In the genomic region with DNA sequence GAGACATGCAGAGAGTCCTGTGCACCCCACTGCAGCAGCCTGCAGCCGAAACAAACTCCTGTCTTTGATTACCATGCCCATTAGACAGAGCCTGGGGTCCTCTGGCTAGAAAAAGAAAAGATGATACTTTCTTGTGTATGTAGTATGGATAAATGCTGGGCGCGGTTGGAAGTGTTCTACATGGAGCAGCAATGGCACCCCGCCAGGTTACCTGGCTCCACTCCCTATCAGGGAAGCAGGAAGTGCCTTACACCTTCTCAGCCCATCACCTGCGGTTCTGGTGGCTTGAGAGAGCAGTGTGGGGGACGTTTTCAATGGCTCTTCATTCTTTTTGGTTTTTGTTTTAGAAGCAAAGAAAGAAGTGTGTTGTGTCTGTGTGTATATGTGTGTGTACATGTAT, we compare ENCODE assay signal across 16 mouse cellular contexts.
DNase-seq lines count a peak whose midpoint lies in the region; ATAC-seq lines count a peak whose summit lies in the region.
"Had no signal": no experiment of that assay in that cellular context is flagged by ENCODE, and none has a peak within 500 bp of the region (broad histone marks: within the 10 kb centered on the region; RNA-seq: fewer than 3 reads in every experiment).

No protein-coding gene starts in this region.

- DNase-seq in cerebellum, postnatal 10 days = peak; percentile 64 to 68
- no peak for DNase-seq in cerebellum, adult 8-10 months
- peak; percentile 22 for DNase-seq in kidney, postnatal 10 days
- DNase-seq in kidney, adult 9 months = no peak
- DNase-seq in ovary, postnatal 36 days (ENCODE audit: low spot score) = peak; percentile 21
- DNase-seq in ovary, adult 18-20 months (ENCODE audit: low spot score) = no peak
- DNase-seq: adrenal gland, adult 8-10 months; adrenal gland, postnatal 36 days; B cell, adult 2 months; cerebellum, adult 9-10 months; forebrain, postnatal 0 days; gastrocnemius, adult 2 months; gastrocnemius, postnatal 25 days had no signal

- ATAC-seq in frontal cortex, adult (ENCODE audit: low TSS enrichment) = no peak
- ATAC-seq: CD4-positive, CD25-positive, alpha-beta regulatory T cell, adult 4 months; forebrain, embryonic 13.5 days; forebrain, postnatal 0 days had no signal

Comparison
In these comparisons a context has a peak if more than half of its experiments do, and no peak if none do; other contexts are left out.
1. DNase-seq: peak in cerebellum, postnatal 10 days (2 of 2), kidney, postnatal 10 days (single experiment) and ovary, postnatal 36 days (single experiment); none in cerebellum, adult 8-10 months (single experiment), kidney, adult 9 months (single experiment) and ovary, adult 18-20 months (single experiment).